Mouse (Mus musculus): ENCODE results near the gene Myo18a. TPM values are rescaled to one million over a fixed set of nuclear protein-coding genes. Genes with fewer than 3 reads are reported as not detected.

Myo18a gene
- polyA plus RNA-seq, 1 experiment from 2014 or later: 44.1 TPM

DNA sequence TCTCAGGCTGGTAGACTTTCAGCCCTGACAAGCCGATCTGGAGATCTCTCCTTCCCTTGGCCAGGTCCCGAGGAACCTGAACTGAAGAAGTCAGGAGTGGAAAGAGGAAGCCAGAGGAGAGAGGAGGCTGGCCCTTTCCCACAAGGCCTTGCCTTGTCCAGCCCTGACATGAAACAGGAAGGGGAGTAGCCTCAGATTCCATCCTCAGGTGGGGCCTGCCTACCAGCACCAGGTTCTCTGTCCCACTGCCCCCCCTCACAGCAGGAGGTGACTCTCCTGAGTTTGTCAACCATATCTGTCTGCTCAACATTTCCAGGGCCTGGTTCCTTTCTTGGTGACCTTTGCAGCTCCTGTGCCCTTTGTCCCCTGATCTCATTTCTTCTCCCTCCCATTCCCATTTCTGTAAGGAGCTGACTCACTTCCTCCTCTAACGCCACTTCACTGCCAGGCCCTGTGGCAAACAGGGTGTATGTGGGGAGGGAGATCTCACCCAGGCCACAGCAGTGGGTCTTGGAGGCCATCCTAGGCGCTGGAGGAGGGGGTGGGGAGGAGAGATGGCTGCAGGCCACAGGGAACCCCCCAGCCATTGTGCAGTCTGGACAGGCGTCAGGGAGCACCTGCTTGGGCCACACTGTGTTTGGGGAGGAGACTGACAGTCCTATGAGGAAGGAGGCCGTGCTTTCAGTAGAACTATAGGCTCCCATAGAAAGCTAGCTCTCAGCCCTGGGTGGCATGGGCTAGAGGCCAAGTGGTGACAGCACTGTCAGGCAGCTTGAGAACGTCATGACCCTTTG, 22.9 kb downstream of the Myo18a start:
- Histone ChIP-seq H3K9ac (ENCODE audit: low read depth, low read length) (no peak overlapping the region; the same call in 1 of the 2 replicates), H3K9me3 (ENCODE audit: control insufficient read depth, low read length) (no peaks in the 10 kb centered on the region), H3K36me3 (ENCODE audit: control insufficient read depth, insufficient read depth, low read length) (no peaks in the 10 kb centered on the region), H3K4me2 (ENCODE audit: low read depth, low read length) (no peak overlapping the region), H3K4me3 (ENCODE audit: low read depth, low read length) (no peak overlapping the region), H3K27me3 (replicated peaks; ENCODE audit: control insufficient read depth, insufficient read depth, low read length) (no peaks in the 10 kb centered on the region), H3K4me1 (ENCODE audit: control insufficient read depth, insufficient read depth, low read length) (peaks cover 44% of the 10 kb centered on the region), H3K27ac (replicated peaks; ENCODE audit: low read depth, low read length) (peak overlapping the region; percentile 77)
- no peak for DNase-seq (ENCODE audit: low spot score)
- WGBS: 55% methylated on average over 6 of the region's 7 CpGs
- ATAC-seq (ENCODE audit: low read depth): no peak

DNA sequence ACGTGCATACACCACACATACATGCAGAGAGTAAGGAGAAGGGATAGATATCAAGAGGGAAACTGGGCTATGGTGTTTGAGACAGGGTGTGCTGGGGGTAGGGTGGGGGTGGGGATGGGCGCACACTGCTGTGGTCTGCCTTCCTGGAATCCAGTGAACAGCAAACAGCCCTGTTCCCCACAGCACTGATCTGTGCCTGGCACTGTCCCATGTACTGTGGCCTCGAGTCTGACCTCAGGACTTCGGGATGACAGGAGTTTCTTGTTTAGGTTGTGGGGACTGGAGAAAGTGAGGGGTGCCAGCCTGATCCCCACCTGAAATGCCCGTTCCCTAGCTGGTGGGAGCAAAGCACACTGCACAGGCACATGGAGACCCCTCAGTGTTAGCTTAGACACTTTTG, 24.7 kb downstream of the Myo18a start, which contains the start of gene Gm10277:
Gene Gm10277 (minus strand): TSS at position 41 of the 400 bp plus-strand sequence.
- H3K4me1 ChIP-seq (ENCODE audit: control insufficient read depth, insufficient read depth, low read length): peaks cover 61% of the 10 kb centered on the region
- H3K27me3 ChIP-seq (replicated peaks; ENCODE audit: control insufficient read depth, insufficient read depth, low read length): no peaks in the 10 kb centered on the region
- H3K27ac ChIP-seq (replicated peaks; ENCODE audit: low read depth, low read length): no peak within 1 kb of the TSS
- no peaks in the 10 kb centered on the region for H3K9me3 ChIP-seq (ENCODE audit: control insufficient read depth, low read length)
- DNase-seq (ENCODE audit: low spot score) (no peak), ATAC-seq (ENCODE audit: low read depth) (no peak)
- H3K4me2 ChIP-seq (ENCODE audit: low read depth, low read length): no peak within 1 kb of the TSS
- 72% methylated on average over 5 of the region's 5 CpGs for WGBS
- H3K9ac ChIP-seq (ENCODE audit: low read depth, low read length): no peak within 1 kb of the TSS
- H3K36me3 ChIP-seq (ENCODE audit: control insufficient read depth, insufficient read depth, low read length): no peaks in the 10 kb centered on the region
- no peak within 1 kb of the TSS for H3K4me3 ChIP-seq (ENCODE audit: low read depth, low read length)

DNA sequence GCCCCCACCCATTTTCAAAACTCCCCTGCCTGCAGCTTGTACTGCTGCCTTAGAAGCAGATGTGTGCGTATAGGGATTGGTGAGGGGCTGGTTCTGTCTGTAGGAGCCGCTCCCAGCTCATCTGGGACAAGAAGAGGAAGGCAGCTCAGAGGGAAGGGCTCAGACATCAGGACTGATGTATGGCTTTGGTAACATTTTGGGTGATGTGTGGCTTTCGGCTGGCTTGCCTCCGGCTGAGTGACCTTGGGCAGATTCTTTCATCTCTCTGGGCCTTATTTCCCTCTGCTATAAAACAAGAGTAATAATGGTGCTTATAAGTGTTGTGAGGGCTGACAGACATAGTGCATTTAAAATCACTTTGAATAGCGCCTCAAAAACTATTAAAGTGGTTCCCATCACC, 26.5 kb downstream of the Myo18a start:
- Histone ChIP-seq H3K9ac (ENCODE audit: low read depth, low read length) (no peak overlapping the region), H3K4me3 (ENCODE audit: low read depth, low read length) (no peak overlapping the region), H3K27ac (replicated peaks; ENCODE audit: low read depth, low read length) (no peak overlapping the region), H3K27me3 (replicated peaks; ENCODE audit: control insufficient read depth, insufficient read depth, low read length) (no peaks in the 10 kb centered on the region), H3K36me3 (ENCODE audit: control insufficient read depth, insufficient read depth, low read length) (no peaks in the 10 kb centered on the region), H3K9me3 (ENCODE audit: control insufficient read depth, low read length) (no peaks in the 10 kb centered on the region), H3K4me1 (ENCODE audit: control insufficient read depth, insufficient read depth, low read length) (peaks cover 46% of the 10 kb centered on the region), H3K4me2 (ENCODE audit: low read depth, low read length) (no peak overlapping the region)
- no peak for ATAC-seq (ENCODE audit: low read depth)
- WGBS: 87% methylated on average over 5 of the region's 5 CpGs
- no peak for DNase-seq (ENCODE audit: low spot score)

DNA sequence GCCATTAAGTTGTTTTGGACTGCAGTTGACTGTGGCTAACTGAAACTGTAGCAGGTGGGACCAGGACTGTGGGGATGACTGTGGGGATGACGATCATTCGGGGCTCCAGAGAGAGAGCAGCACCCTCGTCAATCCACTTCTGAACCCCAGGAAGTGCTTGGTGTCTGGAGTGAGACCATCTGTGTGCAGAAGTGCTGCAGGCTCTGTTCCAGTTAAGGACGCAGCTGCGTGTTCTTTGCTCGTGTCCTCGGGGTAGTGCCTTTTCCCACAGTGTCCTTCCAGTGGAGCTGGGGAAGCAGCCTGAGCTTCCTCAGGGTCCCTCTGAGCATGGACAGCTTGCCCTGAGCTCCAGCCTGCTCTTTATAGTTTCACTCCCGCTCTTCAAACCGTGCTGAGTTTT, 27.2 kb downstream of the Myo18a start:
- H3K27me3 ChIP-seq (replicated peaks; ENCODE audit: control insufficient read depth, insufficient read depth, low read length): no peaks in the 10 kb centered on the region
- H3K9ac ChIP-seq (ENCODE audit: low read depth, low read length): no peak overlapping the region
- H3K27ac ChIP-seq (replicated peaks; ENCODE audit: low read depth, low read length): peak overlapping the region; percentile 85
- H3K36me3 ChIP-seq (ENCODE audit: control insufficient read depth, insufficient read depth, low read length): no peaks in the 10 kb centered on the region
- 26% methylated on average over 9 of the region's 9 CpGs for WGBS
- no peak overlapping the region for H3K4me3 ChIP-seq (ENCODE audit: low read depth, low read length)
- no peak overlapping the region for H3K4me2 ChIP-seq (ENCODE audit: low read depth, low read length)
- DNase-seq (ENCODE audit: low spot score) (no peak), ATAC-seq (ENCODE audit: low read depth) (no peak)
- H3K9me3 ChIP-seq (ENCODE audit: control insufficient read depth, low read length): no peaks in the 10 kb centered on the region
- H3K4me1 ChIP-seq (ENCODE audit: control insufficient read depth, insufficient read depth, low read length): peaks cover 38% of the 10 kb centered on the region

DNA sequence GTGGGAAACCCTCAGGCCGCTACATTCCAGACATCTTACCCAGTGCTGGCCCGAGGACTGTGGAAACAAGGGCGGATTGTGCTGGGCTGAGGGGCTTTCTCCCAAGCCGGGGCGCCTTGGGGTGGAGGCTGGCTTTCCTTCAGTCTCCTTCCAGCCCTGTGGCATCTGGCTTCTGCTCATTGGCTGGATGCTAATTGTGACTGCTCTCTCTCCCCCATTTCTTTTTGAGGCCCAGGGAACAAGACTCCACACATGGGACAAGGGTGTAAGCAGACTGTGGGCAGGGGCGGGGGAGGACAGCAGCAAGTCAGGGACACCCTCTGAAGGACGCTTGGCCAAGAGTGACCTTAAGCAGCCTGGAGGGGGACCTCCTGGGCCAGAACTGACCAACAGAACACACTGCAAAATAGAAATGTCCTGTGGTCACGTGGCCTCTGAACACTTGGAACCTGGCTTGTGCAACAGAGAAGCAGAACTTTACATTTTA, 28.2 kb downstream of the Myo18a start:
- Histone ChIP-seq H3K4me1 (ENCODE audit: control insufficient read depth, insufficient read depth, low read length) (peaks cover 28% of the 10 kb centered on the region), H3K4me2 (ENCODE audit: low read depth, low read length) (0 out of 2 replicates have a peak overlapping the region, but pooled peaks have one; percentile 7), H3K27ac (replicated peaks; ENCODE audit: low read depth, low read length) (peak overlapping the region; percentile 85), H3K27me3 (replicated peaks; ENCODE audit: control insufficient read depth, insufficient read depth, low read length) (no peaks in the 10 kb centered on the region), H3K9me3 (ENCODE audit: control insufficient read depth, low read length) (no peaks in the 10 kb centered on the region), H3K36me3 (ENCODE audit: control insufficient read depth, insufficient read depth, low read length) (no peaks in the 10 kb centered on the region), H3K9ac (ENCODE audit: low read depth, low read length) (peak overlapping the region; percentile 42), H3K4me3 (ENCODE audit: low read depth, low read length) (no peak overlapping the region)
- WGBS: 18% methylated on average over 8 of the region's 8 CpGs
- peak; percentile 70; the same call in 1 of the 2 replicates for ATAC-seq (ENCODE audit: low read depth)
- DNase-seq (ENCODE audit: low spot score): peak; percentile 78

DNA sequence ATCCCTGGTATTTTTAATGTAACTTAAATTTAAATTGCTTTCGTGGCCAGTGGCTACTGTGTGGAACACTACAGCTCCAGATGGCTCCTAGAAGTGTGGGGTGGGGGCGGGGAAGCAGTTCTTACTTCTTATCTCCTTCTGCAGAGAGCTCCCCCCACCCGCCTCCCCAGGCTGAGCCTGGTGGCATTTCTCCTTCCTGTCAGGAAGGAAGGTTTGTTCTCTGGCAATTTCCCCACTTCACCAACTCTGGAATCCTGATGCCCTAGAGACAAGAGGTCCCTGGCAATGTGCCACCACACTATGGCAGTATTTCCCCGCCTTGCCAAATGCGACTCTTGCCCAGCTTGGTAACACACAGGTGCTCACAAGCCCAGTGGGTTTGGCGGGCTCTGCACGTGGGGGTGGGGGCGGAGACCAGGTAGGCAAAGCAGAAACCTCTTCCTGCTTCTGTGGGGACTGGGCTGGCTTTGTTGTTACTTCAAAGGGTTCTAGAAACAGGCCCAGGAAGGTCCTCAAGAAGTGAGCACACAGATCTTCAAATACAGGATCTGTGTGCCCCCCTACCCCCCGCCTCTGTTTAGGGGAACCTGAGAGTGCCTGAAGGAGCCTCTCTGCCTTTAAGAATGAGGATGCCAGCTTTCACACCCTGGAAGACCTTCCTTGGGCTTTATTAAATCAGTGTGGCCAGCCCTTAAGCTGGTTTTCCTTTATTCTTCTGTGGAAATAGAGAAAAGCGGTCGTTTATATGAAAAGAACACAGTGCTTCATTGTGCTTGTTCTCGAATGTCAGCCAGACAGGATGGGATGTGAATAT, 28.9 kb downstream of the Myo18a start:
- H3K4me2 ChIP-seq (ENCODE audit: low read depth, low read length): 0 out of 2 replicates have a peak overlapping the region, but pooled peaks have one; percentile 7
- no peaks in the 10 kb centered on the region for H3K27me3 ChIP-seq (replicated peaks; ENCODE audit: control insufficient read depth, insufficient read depth, low read length)
- H3K4me3 ChIP-seq (ENCODE audit: low read depth, low read length): no peak overlapping the region
- ATAC-seq (ENCODE audit: low read depth) (peak; percentile 38; the same call in 1 of the 2 replicates), DNase-seq (ENCODE audit: low spot score) (peak; percentile 79)
- H3K27ac ChIP-seq (replicated peaks; ENCODE audit: low read depth, low read length): peak overlapping the region; percentile 85
- H3K4me1 ChIP-seq (ENCODE audit: control insufficient read depth, insufficient read depth, low read length): peaks cover 26% of the 10 kb centered on the region
- no peaks in the 10 kb centered on the region for H3K36me3 ChIP-seq (ENCODE audit: control insufficient read depth, insufficient read depth, low read length)
- no peaks in the 10 kb centered on the region for H3K9me3 ChIP-seq (ENCODE audit: control insufficient read depth, low read length)
- 36% methylated on average over 12 of the region's 12 CpGs for WGBS
- H3K9ac ChIP-seq (ENCODE audit: low read depth, low read length): peak overlapping the region; percentile 42; the same call in 1 of the 2 replicates

DNA sequence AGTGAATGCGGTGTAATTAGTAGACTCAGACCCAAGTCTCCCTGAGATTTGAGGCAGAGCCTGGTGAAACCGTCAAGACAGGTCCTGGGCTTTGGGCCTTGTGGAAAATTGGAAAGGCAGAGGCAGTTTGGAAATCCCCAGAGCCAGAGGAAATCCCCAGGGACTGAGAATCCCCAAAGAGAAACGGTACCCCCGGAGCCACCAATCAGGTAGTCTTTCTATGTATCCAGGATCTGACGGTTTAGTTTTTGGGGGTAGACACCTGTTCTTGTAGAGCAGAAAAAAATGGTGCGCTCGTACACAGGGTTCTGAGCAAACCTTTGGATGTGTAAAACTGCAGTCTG, 29.5 kb downstream of the Myo18a start:
- no peak overlapping the region for H3K4me3 ChIP-seq (ENCODE audit: low read depth, low read length)
- DNase-seq (ENCODE audit: low spot score) (no peak), ATAC-seq (ENCODE audit: low read depth) (no peak)
- H3K27ac ChIP-seq (replicated peaks; ENCODE audit: low read depth, low read length): peak overlapping the region; percentile 85
- no peak overlapping the region for H3K9ac ChIP-seq (ENCODE audit: low read depth, low read length)
- 61% methylated on average over 7 of the region's 7 CpGs for WGBS
- H3K4me1 ChIP-seq (ENCODE audit: control insufficient read depth, insufficient read depth, low read length): peaks cover 26% of the 10 kb centered on the region
- no peaks in the 10 kb centered on the region for H3K36me3 ChIP-seq (ENCODE audit: control insufficient read depth, insufficient read depth, low read length)
- H3K27me3 ChIP-seq (replicated peaks; ENCODE audit: control insufficient read depth, insufficient read depth, low read length): no peaks in the 10 kb centered on the region
- peak overlapping the region; percentile 66 for H3K4me2 ChIP-seq (ENCODE audit: low read depth, low read length)
- H3K9me3 ChIP-seq (ENCODE audit: control insufficient read depth, low read length): no peaks in the 10 kb centered on the region

DNA sequence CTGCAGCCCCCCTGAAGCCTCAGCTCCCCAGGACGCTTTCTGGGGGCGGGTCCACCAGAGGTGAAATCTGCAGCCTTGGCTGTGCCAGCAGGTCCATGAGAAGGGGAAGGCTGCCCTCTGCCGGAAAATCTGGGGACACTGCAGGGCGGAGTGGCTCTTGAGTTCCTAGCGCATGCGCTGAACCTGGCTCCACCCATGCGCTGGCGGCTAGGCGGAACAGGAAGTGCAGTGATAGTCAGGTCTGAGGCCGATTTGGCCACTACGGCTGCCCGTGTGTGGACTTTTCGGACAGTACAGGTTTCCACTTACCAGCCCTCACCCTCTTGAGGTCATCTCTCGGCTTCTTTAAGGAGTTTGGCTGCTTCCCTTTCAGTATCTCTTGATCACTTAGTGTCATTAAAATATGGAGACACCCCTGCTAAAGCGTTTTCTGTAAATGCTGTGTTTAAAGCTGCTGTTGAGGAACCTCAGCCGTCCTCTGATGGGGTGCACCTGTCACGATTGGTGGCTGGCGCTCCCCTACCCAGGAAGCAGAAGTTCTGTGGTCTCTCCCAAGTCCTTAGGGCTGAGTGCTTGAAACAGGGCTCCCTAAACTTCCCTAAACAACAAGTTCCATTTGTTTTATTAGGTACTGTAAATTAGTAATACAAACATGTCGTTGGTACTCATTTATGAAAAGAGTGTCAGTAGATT, 30.3 kb downstream of the Myo18a start:
- H3K27me3 ChIP-seq (replicated peaks; ENCODE audit: control insufficient read depth, insufficient read depth, low read length): no peaks in the 10 kb centered on the region
- peak; percentile 90 for ATAC-seq (ENCODE audit: low read depth)
- H3K9me3 ChIP-seq (ENCODE audit: control insufficient read depth, low read length): no peaks in the 10 kb centered on the region
- peaks cover 26% of the 10 kb centered on the region for H3K4me1 ChIP-seq (ENCODE audit: control insufficient read depth, insufficient read depth, low read length)
- H3K4me2 ChIP-seq (ENCODE audit: low read depth, low read length): peak overlapping the region; percentile 66
- H3K27ac ChIP-seq (replicated peaks; ENCODE audit: low read depth, low read length): peak overlapping the region; percentile 85
- peak overlapping the region; percentile 40 for H3K4me3 ChIP-seq (ENCODE audit: low read depth, low read length)
- no peaks in the 10 kb centered on the region for H3K36me3 ChIP-seq (ENCODE audit: control insufficient read depth, insufficient read depth, low read length)
- peak; percentile 97 for DNase-seq (ENCODE audit: low spot score)
- WGBS: 3% methylated on average over 19 of the region's 19 CpGs
- H3K9ac ChIP-seq (ENCODE audit: low read depth, low read length): peak overlapping the region; percentile 52
